Mouse (Mus musculus) skeletal muscle tissue, adult 2 months (tissue): Measurements from ENCODE around the gene Gm5916.

Experiments
- DNase-seq: peaks from one replicate; pipeline ENCODE4 v3.0.0-alpha.2; 2012; ENCODE audit warnings: low read depth, low spot score

The Gm5916 gene

DNA sequence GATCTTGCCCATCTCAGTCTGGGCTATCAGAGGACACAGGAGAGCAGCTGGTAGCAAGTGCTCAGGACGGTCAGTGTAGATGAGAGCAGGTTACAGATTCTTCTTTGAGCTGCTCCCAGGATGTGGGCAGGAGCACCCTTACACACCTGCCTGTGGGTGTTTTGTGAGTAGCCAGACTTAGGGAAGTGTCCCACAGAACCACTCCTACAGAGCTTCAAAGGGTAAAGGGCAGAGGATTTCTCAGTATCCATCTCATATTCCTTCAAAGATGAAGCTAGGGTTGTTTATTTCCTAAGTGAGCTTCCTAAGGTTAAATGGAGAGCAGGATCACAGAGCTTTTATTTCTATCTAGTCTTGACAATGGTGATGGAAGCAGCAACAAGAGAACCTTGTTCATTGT is at the start of gene Gm5916:
Gene Gm5916 (minus strand): TSS at position 101 of the 400 bp plus-strand sequence.
- no peak for DNase-seq
